Mouse (Mus musculus): ENCODE measurements around the gene Kctd7. TPM values are rescaled to one million over a fixed set of nuclear protein-coding genes. Genes with fewer than 3 reads are reported as not detected.

Gene Kctd7
- polyA plus RNA-seq, 1 experiment from 2014 or later: 4.9 TPM

- WGBS: 88% methylated on average over 3 of the region's 3 CpGs
- ATAC-seq (replicated peaks; ENCODE audit: insufficient number of reproducible peaks, low FRiP score, low TSS enrichment, low read depth): no peak
Observed at GRCm38 (mm10) chr5:130182541-130182821, 37.8 kb downstream of the Kctd7 start.

DNA sequence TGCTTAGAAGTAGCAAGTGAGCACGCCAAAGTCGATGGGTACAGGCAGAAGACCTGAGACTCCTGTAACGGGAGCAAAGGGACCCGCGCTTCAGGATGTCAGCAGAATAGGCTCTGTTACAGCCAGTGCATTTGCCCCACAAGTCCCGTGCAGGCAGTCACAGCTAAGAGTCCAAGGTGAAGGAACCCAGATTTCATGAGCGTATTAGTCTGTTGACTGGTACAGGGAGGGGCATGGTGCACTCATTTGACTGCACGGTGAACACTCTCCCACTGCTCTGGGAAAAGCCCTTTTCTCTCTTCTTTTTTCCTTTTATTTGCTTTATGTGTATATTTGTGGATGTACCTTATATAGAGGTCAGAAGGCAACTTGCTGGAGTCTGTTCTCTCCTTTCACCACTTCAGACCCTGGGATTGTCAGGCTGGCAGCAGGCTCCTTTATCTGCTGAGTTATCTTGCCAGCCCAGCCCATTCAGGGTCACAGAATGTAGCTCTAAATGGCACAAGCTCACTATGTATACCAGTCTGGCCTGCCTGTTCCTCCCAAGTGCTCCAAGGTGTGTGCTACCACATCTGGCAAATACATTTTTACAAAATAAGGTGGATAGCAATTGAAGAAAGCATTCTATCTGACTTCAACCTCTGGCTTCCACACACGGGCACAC lies 39.7 kb downstream of the Kctd7 start:
- no peaks in the 10 kb centered on the region for H3K9me3 ChIP-seq (replicated peaks; ENCODE audit: control insufficient read depth, low read length)
- ATAC-seq (replicated peaks; ENCODE audit: insufficient number of reproducible peaks, low FRiP score, low TSS enrichment, low read depth) (no peak), DNase-seq (ENCODE audit: low spot score) (no peak)
- H3K4me1 ChIP-seq (ENCODE audit: control insufficient read depth, insufficient read depth, low read length): no peaks in the 10 kb centered on the region
- H3K4me3 ChIP-seq (ENCODE audit: low read depth, low read length): no peak overlapping the region
- H3K27ac ChIP-seq (replicated peaks; ENCODE audit: low read depth, low read length): no peak overlapping the region
- no peak overlapping the region for H3K4me2 ChIP-seq (ENCODE audit: low read depth, low read length)
- H3K27me3 ChIP-seq (ENCODE audit: control insufficient read depth, insufficient read depth, low read length): no peaks in the 10 kb centered on the region
- no peaks in the 10 kb centered on the region for H3K36me3 ChIP-seq (replicated peaks; ENCODE audit: control insufficient read depth, insufficient read depth, low read depth, low read length)
- H3K9ac ChIP-seq (replicated peaks; ENCODE audit: low read length): no peak overlapping the region
- WGBS: 88% methylated on average over 9 of the region's 9 CpGs

More at GRCm38 (mm10) chr5:130182541-130182821, 37.8 kb downstream of the Kctd7 start:
- Histone ChIP-seq H3K9ac (replicated peaks; ENCODE audit: low read length) (no peak overlapping the region), H3K27ac (replicated peaks; ENCODE audit: low read depth, low read length) (no peak overlapping the region), H3K36me3 (replicated peaks; ENCODE audit: control insufficient read depth, insufficient read depth, low read depth, low read length) (no peaks in the 10 kb centered on the region), H3K9me3 (replicated peaks; ENCODE audit: control insufficient read depth, low read length) (no peaks in the 10 kb centered on the region), H3K4me2 (ENCODE audit: low read depth, low read length) (no peak overlapping the region), H3K4me3 (ENCODE audit: low read depth, low read length) (no peak overlapping the region), H3K4me1 (ENCODE audit: control insufficient read depth, insufficient read depth, low read length) (no peaks in the 10 kb centered on the region), H3K27me3 (ENCODE audit: control insufficient read depth, insufficient read depth, low read length) (no peaks in the 10 kb centered on the region)
- DNase-seq (ENCODE audit: low spot score): no peak

DNA sequence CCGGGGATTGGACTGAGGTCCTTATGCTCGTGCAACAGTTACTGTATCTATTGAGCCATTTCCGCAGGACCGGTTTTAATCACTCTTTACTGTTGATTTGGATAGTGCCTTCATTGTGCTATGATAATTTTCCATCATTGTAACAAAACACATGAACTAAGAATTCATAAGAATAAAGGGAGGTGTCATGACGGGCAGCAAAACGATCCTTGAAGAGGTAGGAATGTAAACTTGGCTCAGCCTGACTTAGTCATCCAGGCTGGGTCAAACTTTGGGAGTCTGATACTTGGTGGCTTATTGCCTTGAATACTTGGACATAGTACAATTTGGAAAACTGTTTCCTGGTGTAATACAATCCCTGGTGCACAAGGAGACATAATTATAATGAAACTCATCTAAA lies 40.7 kb downstream of the Kctd7 start:
- WGBS: 90% methylated on average over 6 of the region's 6 CpGs
- ATAC-seq (replicated peaks; ENCODE audit: insufficient number of reproducible peaks, low FRiP score, low TSS enrichment, low read depth): no peak

DNA sequence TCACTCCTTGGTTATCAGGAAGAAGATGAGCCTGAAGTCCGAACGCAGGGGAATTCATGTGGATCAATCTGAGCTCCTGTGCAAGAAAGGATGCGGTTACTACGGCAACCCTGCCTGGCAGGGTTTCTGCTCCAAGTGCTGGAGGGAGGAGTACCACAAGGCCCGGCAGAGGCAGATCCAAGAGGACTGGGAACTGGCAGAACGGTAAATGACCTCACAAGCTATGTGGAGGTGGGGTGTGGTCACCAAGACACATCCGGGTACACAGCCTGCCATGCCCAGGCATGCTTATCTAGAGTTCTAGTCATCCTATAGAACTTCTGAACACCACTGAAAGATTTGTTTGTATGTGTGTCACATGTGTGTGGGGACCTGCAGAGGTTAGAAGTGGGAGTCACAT lies 42.7 kb downstream of the Kctd7 start:
- DNase-seq (ENCODE audit: low spot score): no peak
- 68% methylated on average over 7 of the region's 7 CpGs for WGBS

More for the DNA sequence above, 40.7 kb downstream of the Kctd7 start:
- Histone ChIP-seq H3K9ac (replicated peaks; ENCODE audit: low read length) (no peak overlapping the region), H3K9me3 (replicated peaks; ENCODE audit: control insufficient read depth, low read length) (no peaks in the 10 kb centered on the region), H3K4me2 (ENCODE audit: low read depth, low read length) (no peak overlapping the region), H3K27ac (replicated peaks; ENCODE audit: low read depth, low read length) (no peak overlapping the region), H3K4me3 (ENCODE audit: low read depth, low read length) (no peak overlapping the region), H3K4me1 (ENCODE audit: control insufficient read depth, insufficient read depth, low read length) (no peaks in the 10 kb centered on the region), H3K27me3 (ENCODE audit: control insufficient read depth, insufficient read depth, low read length) (no peaks in the 10 kb centered on the region), H3K36me3 (replicated peaks; ENCODE audit: control insufficient read depth, insufficient read depth, low read depth, low read length) (no peaks in the 10 kb centered on the region)
- no peak for DNase-seq (ENCODE audit: low spot score)

DNA sequence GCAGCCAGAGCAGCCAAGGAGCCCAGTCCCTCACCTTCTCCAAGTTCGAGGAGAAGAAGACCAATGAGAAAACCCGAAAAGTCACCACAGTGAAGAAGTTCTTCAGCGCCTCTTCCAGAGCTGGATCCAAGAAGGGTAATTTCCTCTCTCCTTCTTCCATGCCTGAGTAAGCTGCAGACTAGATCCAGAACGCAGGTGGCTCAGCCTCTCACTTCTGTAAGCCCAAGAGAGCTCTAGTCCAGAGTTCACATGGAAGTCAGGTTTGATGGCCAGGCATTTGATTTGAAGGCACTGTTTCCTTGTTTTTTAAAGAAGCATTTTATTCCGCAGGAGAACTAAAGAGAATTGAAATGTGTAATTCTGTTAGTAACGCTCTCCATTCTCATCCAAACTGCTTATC lies 46.2 kb downstream of the Kctd7 start:
- no peaks in the 10 kb centered on the region for H3K27me3 ChIP-seq (ENCODE audit: control insufficient read depth, insufficient read depth, low read length)
- no peaks in the 10 kb centered on the region for H3K9me3 ChIP-seq (replicated peaks; ENCODE audit: control insufficient read depth, low read length)
- no peaks in the 10 kb centered on the region for H3K36me3 ChIP-seq (replicated peaks; ENCODE audit: control insufficient read depth, insufficient read depth, low read depth, low read length)
- ATAC-seq (replicated peaks; ENCODE audit: insufficient number of reproducible peaks, low FRiP score, low TSS enrichment, low read depth): no peak
- no peak overlapping the region for H3K4me3 ChIP-seq (ENCODE audit: low read depth, low read length)
- no peak overlapping the region for H3K27ac ChIP-seq (replicated peaks; ENCODE audit: low read depth, low read length)
- DNase-seq (ENCODE audit: low spot score): no peak
- WGBS: 85% methylated on average over 6 of the region's 6 CpGs
- no peaks in the 10 kb centered on the region for H3K4me1 ChIP-seq (ENCODE audit: control insufficient read depth, insufficient read depth, low read length)
- H3K4me2 ChIP-seq (ENCODE audit: low read depth, low read length): no peak overlapping the region
- H3K9ac ChIP-seq (replicated peaks; ENCODE audit: low read length): no peak overlapping the region

More for the DNA sequence above, 42.7 kb downstream of the Kctd7 start:
- H3K27ac ChIP-seq (replicated peaks; ENCODE audit: low read depth, low read length): no peak overlapping the region
- H3K9me3 ChIP-seq (replicated peaks; ENCODE audit: control insufficient read depth, low read length): no peaks in the 10 kb centered on the region
- no peaks in the 10 kb centered on the region for H3K27me3 ChIP-seq (ENCODE audit: control insufficient read depth, insufficient read depth, low read length)
- no peak overlapping the region for H3K4me3 ChIP-seq (ENCODE audit: low read depth, low read length)
- ATAC-seq (replicated peaks; ENCODE audit: insufficient number of reproducible peaks, low FRiP score, low TSS enrichment, low read depth): no peak
- H3K9ac ChIP-seq (replicated peaks; ENCODE audit: low read length): no peak overlapping the region
- no peak overlapping the region for H3K4me2 ChIP-seq (ENCODE audit: low read depth, low read length)
- H3K36me3 ChIP-seq (replicated peaks; ENCODE audit: control insufficient read depth, insufficient read depth, low read depth, low read length): no peaks in the 10 kb centered on the region
- H3K4me1 ChIP-seq (ENCODE audit: control insufficient read depth, insufficient read depth, low read length): no peaks in the 10 kb centered on the region

DNA sequence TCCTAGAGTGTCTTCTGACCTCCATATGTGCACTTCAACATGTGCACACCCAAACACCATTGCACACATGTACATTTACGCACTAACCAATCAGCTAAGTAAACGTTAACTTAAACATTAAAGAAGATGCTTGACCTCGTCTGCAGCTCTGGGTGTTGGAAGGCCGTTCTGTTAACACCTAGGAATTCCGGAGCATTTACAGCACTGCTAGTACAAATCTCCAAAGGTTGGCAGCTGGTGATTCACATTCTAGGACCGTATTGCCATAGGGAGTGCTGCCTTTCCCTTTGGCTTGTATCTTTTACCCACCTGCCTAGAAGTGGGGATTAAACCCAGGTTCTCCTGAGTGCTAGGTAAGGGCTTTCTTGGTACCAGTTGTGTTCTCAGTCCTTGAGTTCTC lies 47.2 kb downstream of the Kctd7 start:
- Histone ChIP-seq H3K9ac (replicated peaks; ENCODE audit: low read length) (no peak overlapping the region), H3K27ac (replicated peaks; ENCODE audit: low read depth, low read length) (no peak overlapping the region), H3K4me3 (ENCODE audit: low read depth, low read length) (no peak overlapping the region), H3K4me2 (ENCODE audit: low read depth, low read length) (no peak overlapping the region), H3K9me3 (replicated peaks; ENCODE audit: control insufficient read depth, low read length) (no peaks in the 10 kb centered on the region), H3K36me3 (replicated peaks; ENCODE audit: control insufficient read depth, insufficient read depth, low read depth, low read length) (no peaks in the 10 kb centered on the region), H3K4me1 (ENCODE audit: control insufficient read depth, insufficient read depth, low read length) (no peaks in the 10 kb centered on the region), H3K27me3 (ENCODE audit: control insufficient read depth, insufficient read depth, low read length) (no peaks in the 10 kb centered on the region)
- WGBS: 92% methylated on average over 6 of the region's 6 CpGs
- DNase-seq (ENCODE audit: low spot score) (no peak), ATAC-seq (replicated peaks; ENCODE audit: insufficient number of reproducible peaks, low FRiP score, low TSS enrichment, low read depth) (no peak)

DNA sequence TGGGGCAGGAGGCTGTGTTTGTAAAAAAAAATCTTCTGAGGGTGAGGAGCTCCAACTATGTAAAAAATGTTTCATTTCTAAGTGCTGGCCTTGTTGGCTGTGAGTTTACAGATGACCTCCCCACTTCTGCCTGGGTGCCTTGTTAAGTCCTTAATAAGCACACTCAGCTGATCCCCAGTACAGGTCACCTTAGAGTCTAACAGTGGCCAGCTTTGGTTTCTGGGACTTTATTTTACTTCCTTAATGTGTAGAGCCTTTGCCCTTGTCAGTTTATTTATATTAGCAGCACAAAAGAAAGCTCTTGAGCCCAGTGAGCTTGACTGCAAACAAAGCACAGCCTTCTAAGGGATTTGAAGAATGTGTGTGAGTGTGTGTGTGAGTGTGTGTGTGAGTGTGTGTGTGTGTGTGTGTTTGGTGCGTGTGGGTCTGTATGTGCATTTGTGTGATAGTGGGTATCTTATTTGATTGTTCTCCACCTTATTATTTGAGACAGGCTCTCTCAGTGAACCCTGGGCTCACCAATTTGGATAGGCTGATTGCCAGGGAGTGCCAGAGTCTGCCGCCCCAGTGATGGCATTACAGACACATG lies 47.8 kb downstream of the Kctd7 start:
- no peak overlapping the region for H3K9ac ChIP-seq (replicated peaks; ENCODE audit: low read length)
- WGBS: 66% methylated on average over 2 of the region's 2 CpGs
- DNase-seq (ENCODE audit: low spot score) (no peak), ATAC-seq (replicated peaks; ENCODE audit: insufficient number of reproducible peaks, low FRiP score, low TSS enrichment, low read depth) (no peak)
- no peak overlapping the region for H3K4me3 ChIP-seq (ENCODE audit: low read depth, low read length)
- H3K4me1 ChIP-seq (ENCODE audit: control insufficient read depth, insufficient read depth, low read length): no peaks in the 10 kb centered on the region
- H3K9me3 ChIP-seq (replicated peaks; ENCODE audit: control insufficient read depth, low read length): no peaks in the 10 kb centered on the region
- no peaks in the 10 kb centered on the region for H3K36me3 ChIP-seq (replicated peaks; ENCODE audit: control insufficient read depth, insufficient read depth, low read depth, low read length)
- H3K4me2 ChIP-seq (ENCODE audit: low read depth, low read length): no peak overlapping the region
- no peaks in the 10 kb centered on the region for H3K27me3 ChIP-seq (ENCODE audit: control insufficient read depth, insufficient read depth, low read length)
- H3K27ac ChIP-seq (replicated peaks; ENCODE audit: low read depth, low read length): no peak overlapping the region

DNA sequence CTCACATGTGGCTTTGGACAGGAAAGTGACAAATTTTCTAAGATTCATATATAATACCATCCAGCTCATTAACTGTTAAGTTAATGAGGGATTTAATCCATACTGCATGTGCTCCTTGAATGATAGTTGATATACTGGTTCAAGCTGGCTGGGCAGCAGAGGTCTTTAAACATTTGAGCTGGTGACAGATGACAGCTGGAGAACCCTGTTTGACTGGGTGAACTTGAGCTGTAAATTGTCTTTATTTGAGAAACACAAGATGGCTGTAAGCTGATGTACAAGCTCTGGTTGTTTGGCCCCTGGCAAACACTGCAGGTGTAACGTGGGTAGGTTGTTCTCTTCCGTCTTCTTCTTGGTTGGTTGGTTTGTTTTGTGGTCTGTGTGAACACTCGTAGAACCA lies 49.1 kb downstream of the Kctd7 start:
- Histone ChIP-seq H3K4me2 (ENCODE audit: low read depth, low read length) (no peak overlapping the region), H3K9ac (replicated peaks; ENCODE audit: low read length) (no peak overlapping the region), H3K4me1 (ENCODE audit: control insufficient read depth, insufficient read depth, low read length) (no peaks in the 10 kb centered on the region), H3K27ac (replicated peaks; ENCODE audit: low read depth, low read length) (no peak overlapping the region), H3K27me3 (ENCODE audit: control insufficient read depth, insufficient read depth, low read length) (no peaks in the 10 kb centered on the region), H3K9me3 (replicated peaks; ENCODE audit: control insufficient read depth, low read length) (no peaks in the 10 kb centered on the region), H3K4me3 (ENCODE audit: low read depth, low read length) (no peak overlapping the region), H3K36me3 (replicated peaks; ENCODE audit: control insufficient read depth, insufficient read depth, low read depth, low read length) (no peaks in the 10 kb centered on the region; the same call in none of the 2 replicates)
- ATAC-seq (replicated peaks; ENCODE audit: insufficient number of reproducible peaks, low FRiP score, low TSS enrichment, low read depth) (no peak), DNase-seq (ENCODE audit: low spot score) (no peak)
- WGBS: 80% methylated on average over 3 of the region's 3 CpGs
